Mouse (Mus musculus): ENCODE data around the gene Nxpe4.

DNA sequence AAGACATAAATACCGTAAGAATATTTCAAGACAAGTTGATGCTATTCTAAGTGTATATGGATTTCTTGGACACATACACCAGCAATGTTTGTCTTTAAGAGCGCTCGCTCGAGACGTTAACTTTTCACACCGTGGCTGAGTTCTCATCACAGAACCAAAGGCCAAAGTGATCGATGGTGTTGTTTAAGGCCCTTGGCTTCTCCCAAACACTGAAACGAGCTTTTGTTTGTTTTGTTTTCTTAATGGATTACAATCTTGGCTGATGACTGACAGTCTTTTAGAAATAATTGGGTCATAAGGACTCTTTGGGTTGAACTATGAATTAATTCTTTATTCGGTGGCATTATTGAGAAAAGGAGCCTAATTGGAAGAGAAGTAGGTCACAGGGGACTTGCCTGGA is 183.6 kb downstream of the Nxpe4 start:
- TF ChIP-seq POLR2A (IDR thresholded peaks at IDR 0.05; ENCODE audit: borderline replicate concordance, control insufficient read depth, low read depth, low read length), result no peak
- TF ChIP-seq CTCF (IDR thresholded peaks at IDR 0.05; ENCODE audit: control insufficient read depth, insufficient read depth, low read length), result no peak

Data from bone marrow, adult 2 months (tissue).